Mouse (Mus musculus) C2C12 (cell line): ENCODE measurements at regions not wholly inside any gene's neighbourhood (a gene's known extent, or its start where the extent isn't known, plus 50 kb on each side); places are given as distances from the start of the nearest gene placed in this dataset.

Experiments used
- CEBPB ChIP-seq: IDR thresholded peaks from one replicate; pipeline ENCODE4 v1.6.1; 2011; ENCODE audit warnings: low read depth, mild to moderate bottlenecking, control low read depth, moderate library complexity
- CTCF ChIP-seq: IDR thresholded peaks from one replicate; pipeline ENCODE4 v1.5.1; 2011; ENCODE audit not compliant: control insufficient read depth, insufficient read depth, insufficient read length
- MAX ChIP-seq: IDR thresholded peaks from one replicate; pipeline ENCODE4 v1.6.1; 2011; ENCODE audit warnings: mild to moderate bottlenecking, control low read depth
- MYOD1 ChIP-seq: IDR thresholded peaks from one replicate; pipeline ENCODE4 v1.6.1; 2011; ENCODE audit warnings: low read depth; ENCODE audit not compliant: control insufficient read depth, insufficient read length
- MYOG ChIP-seq: IDR thresholded peaks from one replicate; pipeline ENCODE4 v1.6.1; 2011; ENCODE audit not compliant: control insufficient read depth, insufficient read length; ENCODE audit errors: extremely low read depth
- USF1 ChIP-seq: IDR thresholded peaks from one replicate; pipeline ENCODE4 v1.6.1; 2011; ENCODE audit warnings: low read depth, mild to moderate bottlenecking, control low read depth, moderate library complexity

GRCm38 (mm10) chr15:40339746-40340145 lies 205.6 kb downstream of the 9330182O14Rik start:
- TF ChIP-seq CTCF (no peak), MAX (no peak), MYOD1 (no peak), USF1 (no peak), MYOG (no peak), CEBPB (no peak)
